Mouse (Mus musculus): ENCODE results near the gene Pdlim7.

Pdlim7 gene

GRCm38 (mm10) chr13:55486029-55486794 lies 27.3 kb downstream of the Pdlim7 start:
- no peak for DNase-seq (ENCODE audit: low read depth, low spot score)

DNA sequence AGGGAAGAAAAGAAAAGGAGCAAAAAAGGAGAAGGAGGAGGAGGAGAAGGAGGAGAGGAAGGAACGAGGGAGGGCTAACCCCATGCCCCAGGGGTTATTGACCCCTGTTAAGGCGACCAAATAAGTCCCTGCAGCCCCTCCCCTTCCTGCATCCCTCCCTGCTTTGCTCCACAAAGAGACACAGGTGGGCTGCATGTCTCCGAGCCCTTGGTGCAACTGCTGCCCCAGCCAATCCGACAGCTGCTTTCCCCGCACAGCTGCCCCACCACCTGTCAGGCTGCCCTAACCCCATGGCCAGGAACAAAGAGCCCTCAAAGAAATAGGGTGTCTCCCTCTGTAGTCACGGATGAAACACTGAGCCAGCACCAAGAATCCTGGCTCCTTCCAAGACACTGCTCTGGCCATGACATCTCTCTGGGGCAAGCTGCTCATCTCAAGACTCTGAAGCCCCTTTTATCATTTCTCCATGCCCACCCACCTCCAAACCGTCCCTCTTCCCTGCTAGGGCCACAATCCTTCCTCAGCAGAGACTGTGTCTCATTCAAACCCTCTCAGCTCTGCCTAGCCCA lies 28.9 kb downstream of the Pdlim7 start:
- DNase-seq (ENCODE audit: low read depth, low spot score): no peak

DNA sequence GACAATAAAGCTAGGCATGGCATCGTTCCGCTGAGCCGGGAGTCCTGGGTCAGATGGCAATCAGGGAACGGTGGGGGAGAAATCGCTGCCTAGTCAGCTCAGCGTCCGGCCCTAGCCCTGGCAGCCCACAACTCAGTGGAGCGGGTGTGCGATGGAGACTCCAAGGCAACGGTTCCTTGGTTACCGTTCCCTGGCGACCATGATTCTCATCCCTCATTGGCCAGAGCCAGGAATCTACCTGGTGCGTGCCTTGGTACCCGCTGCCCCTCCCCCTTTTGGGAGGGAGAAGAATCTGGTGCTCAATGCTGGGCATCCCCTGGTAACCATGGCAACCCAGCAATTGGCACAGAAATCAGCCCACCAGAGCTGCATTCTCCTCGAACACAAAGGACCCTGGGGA lies 29.9 kb downstream of the Pdlim7 start:
- DNase-seq (ENCODE audit: low read depth, low spot score): peak; percentile 79

GRCm38 (mm10) chr13:55483071-55483470 lies 30.4 kb downstream of the Pdlim7 start:
- DNase-seq (ENCODE audit: low read depth, low spot score): no peak

- no peak for DNase-seq (ENCODE audit: low read depth, low spot score)
These were observed 30.9 kb downstream of the Pdlim7 start for GRCm38 (mm10) chr13:55482542-55482941.

DNA sequence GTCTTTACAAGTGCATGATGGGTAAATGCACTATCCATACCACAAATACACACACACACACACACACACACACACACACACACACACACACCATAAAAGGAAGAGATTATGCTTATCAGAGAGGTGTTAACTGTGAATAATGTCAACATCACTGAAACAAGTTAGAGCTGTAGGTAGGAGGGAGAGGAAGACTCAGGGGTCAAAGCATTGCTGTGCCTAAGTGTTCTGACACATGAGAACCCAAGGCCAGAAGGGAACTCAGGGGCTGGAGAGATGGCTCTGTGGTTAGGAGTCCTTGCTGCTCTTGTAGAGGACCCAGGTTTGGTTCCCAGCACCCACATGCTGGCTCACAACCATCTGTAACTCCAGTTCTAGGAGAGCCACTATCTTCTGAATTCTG lies 33.5 kb downstream of the Pdlim7 start:
- DNase-seq (ENCODE audit: low read depth, low spot score): no peak

DNA sequence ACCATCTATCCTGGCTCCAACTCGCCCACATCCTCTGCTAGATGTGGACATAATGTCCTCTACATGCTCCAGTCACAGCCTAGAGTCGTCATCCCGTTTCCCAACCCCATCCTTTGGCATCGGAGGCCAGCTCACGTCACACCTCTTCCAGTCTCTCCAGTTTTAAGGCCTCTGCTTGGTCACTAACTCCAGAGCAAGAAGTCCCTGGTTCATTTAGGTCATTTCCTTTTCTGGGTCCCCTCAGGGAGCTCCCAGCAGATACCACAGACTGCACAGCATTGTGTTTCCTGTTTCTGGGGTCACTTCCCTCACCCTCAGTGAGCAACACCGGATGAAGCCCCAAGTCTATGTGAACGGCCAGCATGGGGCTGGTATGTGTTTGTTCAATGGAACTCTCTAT lies 34.5 kb downstream of the Pdlim7 start:
- DNase-seq (ENCODE audit: low read depth, low spot score): no peak

- DNase-seq (ENCODE audit: low read depth, low spot score): no peak
These were observed 35.4 kb downstream of the Pdlim7 start for GRCm38 (mm10) chr13:55478036-55478435.

GRCm38 (mm10) chr13:55477492-55477891 lies 36.0 kb downstream of the Pdlim7 start:
- no peak for DNase-seq (ENCODE audit: low read depth, low spot score)

GRCm38 (mm10) chr13:55476256-55476655 lies 37.2 kb downstream of the Pdlim7 start:
- no peak for DNase-seq (ENCODE audit: low read depth, low spot score)

GRCm38 (mm10) chr13:55475750-55476149 lies 37.7 kb downstream of the Pdlim7 start:
- DNase-seq (ENCODE audit: low read depth, low spot score): no peak

- DNase-seq (ENCODE audit: low read depth, low spot score): peak; percentile 76
These were observed 38.8 kb downstream of the Pdlim7 start for GRCm38 (mm10) chr13:55474621-55475069.

GRCm38 (mm10) chr13:55473961-55474360 lies 39.5 kb downstream of the Pdlim7 start:
- DNase-seq (ENCODE audit: low read depth, low spot score): no peak

DNA sequence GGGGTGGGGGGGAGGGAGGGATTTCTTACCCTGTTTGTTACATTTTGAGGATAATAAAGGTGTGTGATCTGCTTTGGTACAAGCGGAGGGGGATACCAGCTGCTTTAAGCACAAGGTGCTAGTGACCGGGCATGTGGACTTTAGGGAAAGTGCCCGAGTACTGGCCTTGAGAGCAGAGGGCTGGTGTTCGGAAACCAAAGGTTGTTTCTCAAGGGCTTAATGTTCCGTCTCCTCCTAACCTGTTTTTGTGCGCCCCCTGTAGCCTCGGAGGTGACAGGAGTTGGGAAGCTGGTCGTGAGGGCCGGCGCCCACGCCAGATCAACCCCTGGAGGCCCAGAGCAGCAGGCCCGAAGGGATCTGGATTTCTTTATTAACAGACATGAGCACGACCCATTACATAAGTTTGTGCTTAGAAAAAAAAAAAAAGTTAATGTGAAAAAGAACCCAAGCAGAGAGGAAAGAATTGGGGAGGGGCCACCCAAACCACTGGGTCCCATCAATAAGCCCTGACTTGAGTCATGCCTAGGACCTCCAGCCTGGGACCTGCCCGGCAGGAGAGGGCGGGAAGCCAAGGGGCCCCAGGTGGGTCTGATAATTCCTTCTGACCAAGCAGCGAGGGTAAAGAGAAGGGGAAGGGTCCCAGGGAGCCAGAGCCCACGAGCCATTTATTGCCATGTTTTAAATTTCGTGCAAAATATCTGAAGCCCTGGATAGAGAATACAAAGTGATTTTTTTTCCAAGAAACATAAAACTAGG lies 40.2 kb downstream of the Pdlim7 start:
- no peak for DNase-seq (ENCODE audit: low read depth, low spot score)

DNA sequence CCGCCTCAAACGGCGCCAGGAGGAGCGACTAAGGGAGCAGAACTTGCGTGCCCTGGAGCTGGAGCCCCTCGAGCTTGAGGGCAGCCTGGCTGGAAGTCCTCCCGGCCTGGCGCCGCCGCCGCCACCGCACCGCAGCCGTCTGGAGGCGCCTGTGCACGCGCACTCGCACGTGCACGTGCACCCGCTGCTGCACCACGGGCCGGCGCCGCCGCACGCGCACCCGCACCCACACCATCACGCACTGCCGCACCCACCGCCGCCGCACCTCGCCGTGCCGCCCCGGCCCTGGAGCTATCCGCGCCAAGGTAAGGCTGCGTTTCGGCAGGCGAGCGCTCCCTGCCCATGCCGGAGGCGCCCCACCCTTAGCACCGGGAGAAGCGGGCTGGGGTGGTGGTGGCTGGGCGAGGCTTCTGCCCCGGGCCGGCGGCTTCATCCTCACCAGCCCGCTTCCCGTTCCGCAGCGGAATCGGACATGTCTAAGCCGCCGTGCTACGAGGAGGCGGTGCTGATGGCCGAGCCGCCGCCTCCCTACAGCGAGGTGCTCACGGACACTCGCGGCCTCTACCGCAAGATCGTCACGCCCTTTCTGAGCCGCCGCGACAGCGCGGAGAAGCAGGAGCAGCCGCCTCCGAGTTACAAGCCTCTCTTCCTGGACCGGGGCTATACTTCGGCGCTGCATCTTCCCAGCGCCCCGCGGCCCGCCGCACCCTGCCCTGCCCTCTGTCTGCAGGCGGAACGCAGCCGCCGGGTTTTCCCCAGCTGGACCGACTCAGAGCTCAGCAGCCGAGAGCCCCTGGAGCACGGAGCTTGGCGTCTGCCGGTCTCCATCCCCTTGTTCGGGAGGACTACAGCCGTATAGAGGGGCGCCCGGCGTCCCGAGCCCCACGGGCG lies 41.1 kb downstream of the Pdlim7 start:
- DNase-seq (ENCODE audit: low read depth, low spot score): no peak

GRCm38 (mm10) chr13:55471819-55472131 lies 41.7 kb downstream of the Pdlim7 start:
- no peak for DNase-seq (ENCODE audit: low read depth, low spot score)

- peak; percentile 95 for DNase-seq (ENCODE audit: low read depth, low spot score)
These were observed 42.2 kb downstream of the Pdlim7 start for GRCm38 (mm10) chr13:55471156-55471818.

DNA sequence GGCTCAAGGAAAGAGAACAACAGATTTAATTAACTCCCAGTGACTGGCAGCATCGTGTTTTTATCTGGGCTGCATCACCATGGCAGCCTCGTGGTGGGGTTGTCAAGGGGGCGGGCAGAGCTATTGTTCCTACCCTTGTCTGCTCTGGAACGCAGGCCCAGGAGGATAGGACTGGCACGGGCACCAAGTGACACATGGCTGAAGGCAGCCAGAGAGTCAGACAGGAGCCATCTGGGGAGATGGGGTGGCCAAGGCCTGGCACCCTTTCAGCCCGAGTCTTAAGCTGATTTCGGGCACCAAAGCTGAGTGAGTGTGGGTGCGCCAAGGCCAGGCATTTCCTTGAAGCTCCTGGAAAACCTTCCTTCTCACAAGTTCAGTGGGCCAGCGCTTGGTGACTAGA lies 43.1 kb downstream of the Pdlim7 start:
- no peak for DNase-seq (ENCODE audit: low read depth, low spot score)

DNA sequence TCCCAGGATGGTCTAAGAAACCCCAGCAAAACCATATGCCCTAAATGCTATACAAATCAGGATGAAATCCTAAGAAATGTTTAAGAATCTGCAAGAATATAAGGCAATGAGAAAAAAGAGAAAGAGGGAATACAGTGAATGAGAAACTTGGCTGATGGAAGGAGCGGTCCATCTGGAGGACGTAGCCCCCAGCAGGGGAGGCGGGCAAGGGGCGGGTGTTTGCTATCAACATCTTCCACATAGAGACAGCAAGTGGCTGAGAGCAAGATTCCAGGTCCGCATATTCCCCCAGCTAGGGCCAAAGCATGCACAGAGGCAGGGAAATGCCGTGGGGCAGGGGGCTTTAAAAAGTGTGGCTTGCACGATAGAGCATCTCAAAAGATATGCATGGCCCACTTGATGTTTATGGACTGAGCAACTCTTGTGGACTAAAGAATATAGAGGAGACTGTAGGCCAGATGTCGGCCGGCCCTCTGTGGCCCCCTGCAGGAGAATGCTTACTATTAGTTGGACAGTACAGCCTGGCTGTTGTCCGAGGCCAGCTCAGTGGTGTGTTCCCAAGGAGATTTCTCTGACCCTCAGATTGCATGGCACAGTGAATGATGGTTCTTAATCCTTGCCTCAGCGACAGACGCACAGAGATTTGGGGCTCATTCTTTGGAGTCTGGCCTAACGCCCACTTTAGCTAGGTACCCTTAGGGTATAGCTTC lies 44.5 kb downstream of the Pdlim7 start:
- DNase-seq (ENCODE audit: low read depth, low spot score): no peak

DNA sequence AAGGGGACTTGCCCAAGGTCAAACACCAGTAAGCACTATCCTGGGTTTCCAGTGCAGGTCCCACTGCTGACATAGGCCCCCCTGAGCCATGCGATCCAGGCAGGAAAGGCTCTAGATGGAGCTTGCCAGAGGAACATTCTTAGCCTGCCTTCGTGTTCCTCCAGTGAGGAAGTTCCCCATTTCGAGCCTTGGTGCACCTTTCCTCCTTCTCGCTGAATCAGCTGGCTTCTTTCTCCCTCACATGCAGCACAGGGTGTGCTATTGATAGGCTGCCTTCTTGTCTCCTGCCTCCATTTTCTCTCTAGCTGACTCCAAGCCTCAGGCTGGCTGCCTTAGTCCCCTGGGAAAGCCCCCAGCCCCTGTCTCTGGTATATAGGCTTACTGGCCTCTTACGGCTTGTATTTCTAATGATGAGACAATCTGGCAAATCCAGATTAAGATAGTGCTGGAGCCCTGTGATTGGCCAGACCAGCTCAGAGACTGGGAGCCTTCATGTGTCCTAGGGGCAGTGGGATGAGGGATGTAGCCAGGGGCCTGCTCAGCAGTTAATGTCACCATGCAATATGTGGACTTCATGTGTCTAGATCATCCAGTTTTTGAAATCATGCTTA lies 47.5 kb downstream of the Pdlim7 start:
- DNase-seq (ENCODE audit: low read depth, low spot score): no peak
